Mouse (Mus musculus) C2C12 (cell line): ENCODE results near the gene Gale. TPM values are rescaled to one million over a fixed set of nuclear protein-coding genes. Genes with fewer than 3 reads are reported as not detected.
A peak's percentile ranks its signal among the peaks of the same experiment; 100 is the strongest.

Experiments
- H3K27me3 ChIP-seq: one replicate; pipeline ENCODE4 v1.6.1; 2011; ENCODE audit not compliant: control insufficient read depth, insufficient read depth, insufficient read length
- H3K36me3 ChIP-seq: one replicate; pipeline ENCODE4 v1.6.1; 2011; ENCODE audit not compliant: control insufficient read depth, insufficient read depth
- H3K4me3 ChIP-seq: one replicate; pipeline ENCODE4 v1.5.1; 2011; ENCODE audit warnings: mild to moderate bottlenecking, control low read depth; ENCODE audit not compliant: poor library complexity, insufficient read depth, severe bottlenecking
- H3K79me2 ChIP-seq: one replicate; pipeline ENCODE4 v1.6.1; 2011; ENCODE audit not compliant: control insufficient read depth, insufficient read depth
- H3K79me3 ChIP-seq: one replicate; pipeline ENCODE4 v1.6.1; 2011; ENCODE audit warnings: low read depth, control low read depth
- H3ac ChIP-seq: one replicate; pipeline ENCODE3; 2011; ENCODE audit warnings: low read depth; ENCODE audit not compliant: control insufficient read depth, insufficient read length
- CEBPB ChIP-seq: IDR thresholded peaks from one replicate; pipeline ENCODE4 v1.6.1; 2011; ENCODE audit warnings: low read depth, mild to moderate bottlenecking, control low read depth, moderate library complexity
- CTCF ChIP-seq: IDR thresholded peaks from one replicate; pipeline ENCODE4 v1.5.1; 2011; ENCODE audit not compliant: control insufficient read depth, insufficient read depth, insufficient read length
- FOSL1 ChIP-seq: IDR thresholded peaks from one replicate; pipeline ENCODE4 v1.8.0; 2011; ENCODE audit warnings: mild to moderate bottlenecking, low read length; ENCODE audit not compliant: poor library complexity, insufficient read depth, severe bottlenecking
- MAX ChIP-seq: IDR thresholded peaks from one replicate; pipeline ENCODE4 v1.6.1; 2011; ENCODE audit warnings: mild to moderate bottlenecking, control low read depth
- MYOD1 ChIP-seq: IDR thresholded peaks from one replicate; pipeline ENCODE4 v1.6.1; 2011; ENCODE audit warnings: low read depth; ENCODE audit not compliant: control insufficient read depth, insufficient read length
- MYOG ChIP-seq: IDR thresholded peaks from one replicate; pipeline ENCODE4 v1.6.1; 2011; ENCODE audit not compliant: control insufficient read depth, insufficient read length; ENCODE audit errors: extremely low read depth
- USF1 ChIP-seq: IDR thresholded peaks from one replicate; pipeline ENCODE4 v1.6.1; 2011; ENCODE audit warnings: low read depth, mild to moderate bottlenecking, control low read depth, moderate library complexity
- polyA plus RNA-seq: library from polyadenylated mRNA; unstranded; fragments of >200 nt; fragmentation: generic; extraction: Trizol; gene quantifications from one replicate; pipeline ENCODE4 v1.2.1, GENCODE M21; 2012; ENCODE audit warnings: missing spikeins

Gale gene
- polyA plus RNA-seq, 1 experiment: 50.7 TPM

GRCm38 (mm10) chr4:135981524-135982063 is 18.1 kb downstream of the Gale start:
- peaks cover 33% of the 10 kb centered on the region for H3K36me3 ChIP-seq
- no peak for TF ChIP-seq FOSL1
- no peak for TF ChIP-seq MYOD1
- no peak for TF ChIP-seq MAX
- no peak for TF ChIP-seq CEBPB
- TF ChIP-seq CTCF: no peak
- no peak for TF ChIP-seq MYOG
- no peak for TF ChIP-seq USF1
- peaks cover 16% of the 10 kb centered on the region for H3K79me2 ChIP-seq
- H3K79me3 ChIP-seq: peaks cover 11% of the 10 kb centered on the region
- no peak overlapping the region for H3K4me3 ChIP-seq
- H3K27me3 ChIP-seq: no peaks in the 10 kb centered on the region
- no peak overlapping the region for H3ac ChIP-seq

- TF ChIP-seq FOSL1: no peak
- no peak for TF ChIP-seq CTCF
- H3ac ChIP-seq: no peak overlapping the region
- peaks cover 21% of the 10 kb centered on the region for H3K36me3 ChIP-seq
- H3K27me3 ChIP-seq: no peaks in the 10 kb centered on the region
- no peak overlapping the region for H3K4me3 ChIP-seq
- H3K79me3 ChIP-seq: peaks cover 13% of the 10 kb centered on the region
- peaks cover 20% of the 10 kb centered on the region for H3K79me2 ChIP-seq
Observed at GRCm38 (mm10) chr4:135984556-135984955, 21.0 kb downstream of the Gale start.

GRCm38 (mm10) chr4:135985193-135985592 is 21.7 kb downstream of the Gale start:
- Histone ChIP-seq H3K36me3 (peaks cover 21% of the 10 kb centered on the region), H3K79me3 (peaks cover 13% of the 10 kb centered on the region), H3K27me3 (no peaks in the 10 kb centered on the region), H3K79me2 (peaks cover 20% of the 10 kb centered on the region), H3ac (no peak overlapping the region), H3K4me3 (no peak overlapping the region)
- TF ChIP-seq CEBPB (no peak), MAX (no peak), FOSL1 (no peak), CTCF (no peak), MYOG (no peak), MYOD1 (no peak)

- no peak overlapping the region for H3ac ChIP-seq
- H3K36me3 ChIP-seq: peaks cover 21% of the 10 kb centered on the region
Observed at GRCm38 (mm10) chr4:135985769-135986168, 22.2 kb downstream of the Gale start.

GRCm38 (mm10) chr4:135986301-135986942 is 22.9 kb downstream of the Gale start:
- peak overlapping the region; percentile 76 for H3K4me3 ChIP-seq
- H3ac ChIP-seq: peak overlapping the region; percentile 94
- H3K27me3 ChIP-seq: no peaks in the 10 kb centered on the region
- H3K36me3 ChIP-seq: peaks cover 21% of the 10 kb centered on the region
- H3K79me3 ChIP-seq: peaks cover 13% of the 10 kb centered on the region
- H3K79me2 ChIP-seq: peaks cover 20% of the 10 kb centered on the region
- TF ChIP-seq MAX (no peak), CEBPB (no peak), FOSL1 (no peak), CTCF (no peak), USF1 (no peak), MYOD1 (no peak), MYOG (no peak)

More at GRCm38 (mm10) chr4:135985769-135986168, 22.2 kb downstream of the Gale start:
- H3K79me2 ChIP-seq: peaks cover 20% of the 10 kb centered on the region
- no peak for TF ChIP-seq FOSL1
- TF ChIP-seq CTCF: no peak
- TF ChIP-seq MYOD1: no peak
- TF ChIP-seq CEBPB: no peak
- TF ChIP-seq USF1: no peak
- TF ChIP-seq MYOG: no peak
- no peak for TF ChIP-seq MAX
- H3K79me3 ChIP-seq: peaks cover 13% of the 10 kb centered on the region
- H3K27me3 ChIP-seq: no peaks in the 10 kb centered on the region
- peak overlapping the region; percentile 76 for H3K4me3 ChIP-seq
